Comparison of ENCODE assay signal across 31 mouse cellular contexts in genomic region chr6:94598421-94598820, GRCm38 (mm10).
DNase-seq lines count a peak whose midpoint lies in the region; ATAC-seq and TF ChIP-seq lines count a peak whose summit lies in the region.
"Had no signal": no experiment of that assay in that cellular context is flagged by ENCODE, and none has a peak within 500 bp of the region (broad histone marks: within the 10 kb centered on the region; RNA-seq: fewer than 3 reads in every experiment).

No protein-coding gene starts in this region.

- intact Hi-C loops in left cerebral cortex, postnatal 36 days (cut with DNase I): no loop called here

- H3K4me2 ChIP-seq in embryonic facial prominence, embryonic 14.5 days (ENCODE audit: low read depth, low read length): no peak overlapping the region
- H3K4me2 ChIP-seq in heart, embryonic 11.5 days: peak overlapping the region; percentile 23
- H3K4me2 ChIP-seq in limb, embryonic 13.5 days (replicated peaks): no peak overlapping the region
- H3K4me2 ChIP-seq in myocyte (ENCODE audit: low read depth): no peak overlapping the region
- H3K4me2 ChIP-seq: embryonic facial prominence, embryonic 13.5 days; forebrain, embryonic 12.5 days; heart, embryonic 15.5 days; hindbrain, embryonic 15.5 days; midbrain, embryonic 12.5 days; neural tube, embryonic 15.5 days; stomach, embryonic 15.5 days had no signal

- DNase-seq in embryonic facial prominence, embryonic 14.5 days (ENCODE audit: low spot score): peak; percentile 69
- no peak for DNase-seq in embryonic facial prominence, embryonic 10.5 days (ENCODE audit: low spot score)
- DNase-seq in heart, adult 8-10 months (ENCODE audit: low spot score): no peak
- DNase-seq in limb, embryonic 10.5 days (ENCODE audit: low spot score): no peak
- DNase-seq in left cerebral cortex, postnatal 36 days (ENCODE audit: low spot score in 2 of 2): no peak
- DNase-seq: adrenal gland, postnatal 14 days; cerebellum, adult 11-12 months; cerebellum, adult 9-11 months; embryo, embryonic 11 days; forebrain, postnatal 0 days; heart, postnatal 36 days; kidney, adult 18-20 months; kidney, postnatal 36 days; liver, postnatal 0 days; lung, postnatal 36 days; retina, postnatal 1 day; right cerebral cortex, postnatal 14 days had no signal

- H3K9me3 ChIP-seq in embryonic facial prominence, embryonic 14.5 days (ENCODE audit: control insufficient read depth, low read length): no peaks in the 10 kb centered on the region
- no peaks in the 10 kb centered on the region for H3K9me3 ChIP-seq in embryonic facial prominence, embryonic 10.5 days
- no peaks in the 10 kb centered on the region for H3K9me3 ChIP-seq in heart, embryonic 11.5 days (replicated peaks; ENCODE audit: control insufficient read depth, low read length)
- no peaks in the 10 kb centered on the region for H3K9me3 ChIP-seq in limb, embryonic 13.5 days
- H3K9me3 ChIP-seq in limb, embryonic 10.5 days (replicated peaks): no peaks in the 10 kb centered on the region
- H3K9me3 ChIP-seq: embryonic facial prominence, embryonic 13.5 days; forebrain, embryonic 12.5 days; heart, embryonic 15.5 days; hindbrain, embryonic 15.5 days; midbrain, embryonic 12.5 days; neural tube, embryonic 15.5 days; stomach, embryonic 15.5 days had no signal

- no peaks in the 10 kb centered on the region for H3K79me2 ChIP-seq in myocyte (ENCODE audit: control insufficient read depth, insufficient read depth)

- H3K36me3 ChIP-seq in embryonic facial prominence, embryonic 14.5 days (ENCODE audit: control insufficient read depth, insufficient read depth, low read length): 0 out of 2 replicates have a peak, but pooled peaks cover 3% of the 10 kb centered on the region
- peaks cover 36% of the 10 kb centered on the region for H3K36me3 ChIP-seq in embryonic facial prominence, embryonic 10.5 days (replicated peaks)
- no peaks in the 10 kb centered on the region for H3K36me3 ChIP-seq in heart, embryonic 11.5 days (ENCODE audit: control insufficient read depth, insufficient read depth, low read length)
- peaks cover 25% of the 10 kb centered on the region for H3K36me3 ChIP-seq in limb, embryonic 13.5 days
- peaks cover 12% of the 10 kb centered on the region for H3K36me3 ChIP-seq in limb, embryonic 10.5 days
- H3K36me3 ChIP-seq in myocyte (ENCODE audit: control insufficient read depth, insufficient read depth): no peaks in the 10 kb centered on the region
- H3K36me3 ChIP-seq: hindbrain, embryonic 15.5 days had no signal

- TF ChIP-seq POLR2A in myocyte (IDR thresholded peaks at IDR 0.05; ENCODE audit: insufficient read length, low read depth): no peak

- H3K9ac ChIP-seq in embryonic facial prominence, embryonic 14.5 days (ENCODE audit: low read depth, low read length): no peak overlapping the region
- no peak overlapping the region for H3K9ac ChIP-seq in heart, embryonic 11.5 days (ENCODE audit: low read depth, low read length)
- no peak overlapping the region for H3K9ac ChIP-seq in limb, embryonic 13.5 days
- H3K9ac ChIP-seq: embryonic facial prominence, embryonic 13.5 days; forebrain, embryonic 12.5 days; forebrain, postnatal 0 days; heart, embryonic 15.5 days; hindbrain, embryonic 15.5 days; liver, postnatal 0 days; midbrain, embryonic 12.5 days; neural tube, embryonic 15.5 days; stomach, embryonic 15.5 days had no signal

- H3K4me1 ChIP-seq in embryonic facial prominence, embryonic 14.5 days (ENCODE audit: control insufficient read depth, insufficient read depth, low read length): peaks cover 18% of the 10 kb centered on the region
- peaks cover 54% of the 10 kb centered on the region for H3K4me1 ChIP-seq in embryonic facial prominence, embryonic 10.5 days
- H3K4me1 ChIP-seq in heart, embryonic 11.5 days (ENCODE audit: control insufficient read depth, insufficient read depth, low read length): peaks cover 33% of the 10 kb centered on the region
- peaks cover 42% of the 10 kb centered on the region for H3K4me1 ChIP-seq in limb, embryonic 13.5 days
- peaks cover 42% of the 10 kb centered on the region for H3K4me1 ChIP-seq in limb, embryonic 10.5 days
- H3K4me1 ChIP-seq: midbrain, embryonic 12.5 days had no signal

- 73% methylated on average over 12 of the region's 12 CpGs for WGBS in embryonic facial prominence, embryonic 14.5 days
- 88% methylated on average over 12 of the region's 12 CpGs for WGBS in embryonic facial prominence, embryonic 10.5 days
- 57% methylated on average over 12 of the region's 12 CpGs for WGBS in heart, embryonic 11.5 days (ENCODE audit: insufficient replicate concordance)
- WGBS in limb, embryonic 13.5 days: 72% methylated on average over 12 of the region's 12 CpGs
- WGBS in limb, embryonic 10.5 days: 85% methylated on average over 12 of the region's 12 CpGs

- H3K27me3 ChIP-seq in embryonic facial prominence, embryonic 14.5 days (replicated peaks; ENCODE audit: control insufficient read depth, insufficient read depth, low read length): no peaks in the 10 kb centered on the region
- H3K27me3 ChIP-seq in embryonic facial prominence, embryonic 10.5 days (replicated peaks; ENCODE audit: low read depth, poor library complexity, severe bottlenecking): no peaks in the 10 kb centered on the region
- no peaks in the 10 kb centered on the region for H3K27me3 ChIP-seq in heart, embryonic 11.5 days (ENCODE audit: control insufficient read depth, insufficient read depth, low read length)
- no peaks in the 10 kb centered on the region for H3K27me3 ChIP-seq in limb, embryonic 13.5 days
- H3K27me3 ChIP-seq in limb, embryonic 10.5 days (ENCODE audit: low read depth, poor library complexity, severe bottlenecking): no peaks in the 10 kb centered on the region
- no peaks in the 10 kb centered on the region for H3K27me3 ChIP-seq in myocyte (ENCODE audit: control insufficient read depth, insufficient read depth, insufficient read length)
- H3K27me3 ChIP-seq: CH12.LX; forebrain, embryonic 12.5 days; heart, embryonic 15.5 days; hindbrain, embryonic 15.5 days; midbrain, embryonic 12.5 days; neural tube, embryonic 15.5 days; stomach, embryonic 15.5 days had no signal

- ATAC-seq in embryonic facial prominence, embryonic 14.5 days (ENCODE audit: low read depth): peak; percentile 60
- ATAC-seq in heart, embryonic 11.5 days (replicated peaks; ENCODE audit: insufficient number of reproducible peaks, low FRiP score, low TSS enrichment): no peak
- peak; percentile 34; the same call in 1 of the 2 replicates for ATAC-seq in limb, embryonic 13.5 days (ENCODE audit: low FRiP score, low read depth)
- ATAC-seq: forebrain, postnatal 0 days; liver, postnatal 0 days had no signal

- H3ac ChIP-seq in myocyte (ENCODE audit: control insufficient read depth, insufficient read length): no peak overlapping the region

- H3K4me3 ChIP-seq in embryonic facial prominence, embryonic 14.5 days (ENCODE audit: low read depth, low read length): no peak overlapping the region
- no peak overlapping the region for H3K4me3 ChIP-seq in embryonic facial prominence, embryonic 10.5 days
- no peak overlapping the region for H3K4me3 ChIP-seq in heart, embryonic 11.5 days (ENCODE audit: low read depth, low read length)
- no peak overlapping the region for H3K4me3 ChIP-seq in limb, embryonic 13.5 days
- no peak overlapping the region for H3K4me3 ChIP-seq in limb, embryonic 10.5 days
- H3K4me3 ChIP-seq in myocyte: no peak overlapping the region
- H3K4me3 ChIP-seq: embryonic facial prominence, embryonic 13.5 days; erythroblast, embryonic 14.5 days; forebrain, embryonic 12.5 days; heart, embryonic 15.5 days; hindbrain, embryonic 15.5 days; layer of hippocampus, adult 2 months; left cerebral cortex, adult 2 months; midbrain, embryonic 12.5 days; neural tube, embryonic 15.5 days; stomach, embryonic 15.5 days had no signal

- H3K27ac ChIP-seq in embryonic facial prominence, embryonic 14.5 days (replicated peaks; ENCODE audit: low read depth, low read length): no peak overlapping the region
- H3K27ac ChIP-seq in embryonic facial prominence, embryonic 10.5 days (replicated peaks): no peak overlapping the region
- no peak overlapping the region for H3K27ac ChIP-seq in heart, embryonic 11.5 days (ENCODE audit: low read depth, low read length)
- H3K27ac ChIP-seq in limb, embryonic 13.5 days: no peak overlapping the region
- no peak overlapping the region for H3K27ac ChIP-seq in limb, embryonic 10.5 days
- H3K27ac ChIP-seq: embryonic facial prominence, embryonic 13.5 days; forebrain, embryonic 12.5 days; heart, embryonic 15.5 days; hindbrain, embryonic 15.5 days; layer of hippocampus, adult 2 months; left cerebral cortex, adult 2 months; midbrain, embryonic 12.5 days; neural tube, embryonic 15.5 days; stomach, embryonic 15.5 days had no signal

TF ChIP-seq in myocyte, 11 proteins besides CTCF, POLR2A, EP300 and RAD21:
- TF ChIP-seq USF1 (IDR thresholded peaks at IDR 0.05; ENCODE audit: low read depth) (no peak), SRF (IDR thresholded peaks at IDR 0.05; ENCODE audit: control insufficient read depth, insufficient read length, low read depth) (no peak), MYOD1 (IDR thresholded peaks at IDR 0.05; ENCODE audit: control insufficient read depth in 1 of 3, insufficient read length in 2 of 3, low read depth in 2 of 3) (peak in 2 of 3 experiments; percentile 27 to 84), POLR2AphosphoS2 (IDR thresholded peaks at IDR 0.05; ENCODE audit: insufficient read length, low read depth) (no peak), E2F4 (IDR thresholded peaks at IDR 0.05; ENCODE audit: insufficient read depth) (no peak), REST (IDR thresholded peaks at IDR 0.05; ENCODE audit: insufficient read depth, insufficient read length) (no peak), TCF3 (IDR thresholded peaks at IDR 0.05; ENCODE audit: insufficient read length, low read depth) (peak; percentile 22), MYOG (IDR thresholded peaks at IDR 0.05; ENCODE audit: control insufficient read depth in 1 of 3, insufficient read depth in 1 of 3, insufficient read length in 2 of 3, low read depth in 2 of 3) (peak; percentile 12 to 73 (median 50)), CEBPB (IDR thresholded peaks at IDR 0.05; ENCODE audit: insufficient read depth, poor library complexity, severe bottlenecking) (no peak)
